Mouse (Mus musculus) kidney, adult 2 months (tissue): ENCODE data around the gene Gm21983.

Experiments used
- CTCF ChIP-seq: fragments of 200-500 bp; conservative IDR thresholded peaks from 2 replicates; pipeline ENCODE4 v1.5.1; 2011; ENCODE audit warnings: low read depth, mild to moderate bottlenecking, control low read depth, low read length, moderate library complexity, mixed read lengths; ENCODE audit not compliant: insufficient read depth, insufficient read length
- POLR2A ChIP-seq: fragments of 200-500 bp; IDR thresholded peaks from one replicate; pipeline ENCODE4 v1.6.1; 2011; ENCODE audit warnings: low read depth, low read length, control low read depth

DNA sequence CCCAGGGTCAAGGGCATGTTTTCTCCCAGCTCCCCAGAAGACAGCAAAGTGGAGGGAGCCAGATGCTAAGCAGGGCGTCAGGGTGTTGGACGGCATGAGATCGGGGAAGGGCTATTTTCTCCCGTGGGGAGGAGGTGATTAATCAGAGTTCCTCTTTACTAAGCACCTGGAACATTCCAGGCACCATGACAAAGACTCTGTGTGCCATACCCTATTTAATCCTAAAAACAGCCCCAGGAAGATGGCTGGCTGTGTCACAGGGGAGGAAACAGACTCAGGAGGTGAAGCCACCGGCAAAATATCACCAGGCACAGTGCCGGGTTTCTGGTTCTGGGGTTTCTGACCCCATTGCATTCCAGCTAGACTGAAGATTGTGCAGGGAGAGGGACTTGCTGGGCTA is 41.1 kb upstream of the Gm21983 start:
- TF ChIP-seq CTCF (no peak), POLR2A (no peak)
